Mouse (Mus musculus) liver, embryonic 11.5 days (tissue): ENCODE measurements at regions not wholly inside any gene's neighbourhood (a gene's known extent, or its start where the extent isn't known, plus 50 kb on each side); places are given as distances from the start of the nearest gene placed in this dataset.

Source experiments
- ATAC-seq: fragments of 200-750 bp; cut with Nextera tagmentation; replicated peaks from 2 replicates; pipeline ENCODE4 v1.8.0; 2017; ENCODE audit warnings: moderate number of reproducible peaks, mild to moderate bottlenecking, moderate TSS enrichment, moderate library complexity; ENCODE audit not compliant: low FRiP score
- DNase-seq: peaks from one replicate; pipeline ENCODE4 v3.0.0-alpha.2; 2017; ENCODE audit warnings: low spot score
- H3K27ac ChIP-seq: fragments of 300-500 bp; sonication (generic); 2 replicates; pipeline ENCODE4 v1.5.1; 2014; ENCODE audit warnings: mild to moderate bottlenecking, low read depth, low read length, control low read depth
- H3K27me3 ChIP-seq: fragments of 300-500 bp; sonication (generic); replicated peaks from 2 replicates; pipeline ENCODE4 v1.6.1; 2014; ENCODE audit warnings: low read length, mixed read lengths; ENCODE audit not compliant: control insufficient read depth, insufficient read depth
- H3K36me3 ChIP-seq: fragments of 300-500 bp; sonication (generic); 2 replicates; pipeline ENCODE4 v1.6.1; 2014; ENCODE audit warnings: mild to moderate bottlenecking, low read length, moderate library complexity, mixed read lengths; ENCODE audit not compliant: control insufficient read depth, insufficient read depth
- H3K4me1 ChIP-seq: fragments of 300-500 bp; sonication (generic); replicated peaks from 2 replicates; pipeline ENCODE4 v1.6.1; 2014; ENCODE audit warnings: low read length, mixed read lengths; ENCODE audit not compliant: control insufficient read depth, insufficient read depth
- H3K4me2 ChIP-seq: fragments of 300-500 bp; sonication (generic); 2 replicates; pipeline ENCODE4 v1.6.1; 2014; ENCODE audit warnings: mild to moderate bottlenecking, control low read depth, moderate library complexity
- H3K4me3 ChIP-seq: fragments of 300-500 bp; sonication (generic); 2 replicates; pipeline ENCODE4 v1.5.1; 2014; ENCODE audit warnings: low read depth, low read length, control low read depth
- H3K9ac ChIP-seq: fragments of 300-500 bp; sonication (generic); 2 replicates; pipeline ENCODE4 v1.6.1; 2014; ENCODE audit warnings: low read depth, low read length, control low read depth
- H3K9me3 ChIP-seq: fragments of 300-500 bp; sonication (generic); 2 replicates; pipeline ENCODE4 v1.6.1; 2016; ENCODE audit warnings: low read length, inconsistent platforms, mixed read lengths; ENCODE audit not compliant: control insufficient read depth
- WGBS: fragments of 180-500 bp; shearing (Covaris S2); extraction: QIAGEN DNeasy Blood & Tissue Kit; methylation state at CpG from one replicate; pipeline ENCODE4 v1.1.7; 2014; 5-methylcytosine and 5-hydroxymethylcytosine counted together

DNA sequence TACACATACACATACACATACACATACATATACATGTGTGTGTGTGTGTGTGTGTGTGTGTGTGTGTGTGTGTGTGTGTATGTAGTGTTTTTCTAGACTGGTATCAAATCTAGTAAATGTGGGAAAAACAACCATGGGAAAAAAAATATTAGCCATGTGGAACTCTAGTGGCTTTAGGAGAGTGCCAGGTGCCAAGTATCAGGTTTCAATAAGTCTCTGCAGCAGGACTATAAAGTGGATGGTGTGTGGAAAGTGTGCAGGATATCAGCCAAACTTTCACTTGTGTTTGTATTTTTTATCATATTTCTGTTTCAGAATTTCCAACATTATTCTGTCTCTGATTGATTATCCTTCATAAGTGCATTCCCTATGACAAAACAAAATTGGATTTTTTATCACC, 653.3 kb upstream of the Fam98a start:
- Histone ChIP-seq H3K27me3 (no peaks in the 10 kb centered on the region), H3K27ac (no peak overlapping the region), H3K4me3 (no peak overlapping the region), H3K36me3 (no peaks in the 10 kb centered on the region), H3K4me2 (no peak overlapping the region), H3K9ac (no peak overlapping the region), H3K9me3 (no peaks in the 10 kb centered on the region), H3K4me1 (no peaks in the 10 kb centered on the region)
- ATAC-seq (no peak), DNase-seq (no peak)

DNA sequence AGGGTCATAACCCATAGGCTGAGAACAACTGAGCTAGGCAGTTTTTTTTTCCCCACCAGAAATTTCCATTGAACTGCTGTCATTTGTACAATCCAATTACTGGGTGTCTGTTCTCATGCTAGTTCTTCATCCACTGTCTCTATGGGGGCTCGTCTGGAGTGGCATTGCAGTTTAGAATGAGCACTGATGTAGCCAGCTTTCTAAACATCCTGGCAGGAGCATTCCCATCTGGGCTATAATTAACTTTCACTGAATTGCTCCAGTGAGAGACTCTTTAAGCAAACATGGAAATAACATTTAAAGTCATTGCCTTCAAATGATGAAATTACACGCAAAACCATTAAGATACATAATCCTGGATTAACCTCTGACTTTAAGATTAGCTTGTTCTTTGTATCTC, 633.1 kb upstream of the Fam98a start:
- Histone ChIP-seq H3K4me1 (no peaks in the 10 kb centered on the region), H3K9me3 (no peaks in the 10 kb centered on the region), H3K9ac (no peak overlapping the region), H3K27ac (no peak overlapping the region), H3K4me3 (no peak overlapping the region), H3K27me3 (no peaks in the 10 kb centered on the region), H3K4me2 (no peak overlapping the region), H3K36me3 (no peaks in the 10 kb centered on the region)
- WGBS = 66% methylated on average over 2 of the region's 2 CpGs
- ATAC-seq = no peak
- no peak for DNase-seq

DNA sequence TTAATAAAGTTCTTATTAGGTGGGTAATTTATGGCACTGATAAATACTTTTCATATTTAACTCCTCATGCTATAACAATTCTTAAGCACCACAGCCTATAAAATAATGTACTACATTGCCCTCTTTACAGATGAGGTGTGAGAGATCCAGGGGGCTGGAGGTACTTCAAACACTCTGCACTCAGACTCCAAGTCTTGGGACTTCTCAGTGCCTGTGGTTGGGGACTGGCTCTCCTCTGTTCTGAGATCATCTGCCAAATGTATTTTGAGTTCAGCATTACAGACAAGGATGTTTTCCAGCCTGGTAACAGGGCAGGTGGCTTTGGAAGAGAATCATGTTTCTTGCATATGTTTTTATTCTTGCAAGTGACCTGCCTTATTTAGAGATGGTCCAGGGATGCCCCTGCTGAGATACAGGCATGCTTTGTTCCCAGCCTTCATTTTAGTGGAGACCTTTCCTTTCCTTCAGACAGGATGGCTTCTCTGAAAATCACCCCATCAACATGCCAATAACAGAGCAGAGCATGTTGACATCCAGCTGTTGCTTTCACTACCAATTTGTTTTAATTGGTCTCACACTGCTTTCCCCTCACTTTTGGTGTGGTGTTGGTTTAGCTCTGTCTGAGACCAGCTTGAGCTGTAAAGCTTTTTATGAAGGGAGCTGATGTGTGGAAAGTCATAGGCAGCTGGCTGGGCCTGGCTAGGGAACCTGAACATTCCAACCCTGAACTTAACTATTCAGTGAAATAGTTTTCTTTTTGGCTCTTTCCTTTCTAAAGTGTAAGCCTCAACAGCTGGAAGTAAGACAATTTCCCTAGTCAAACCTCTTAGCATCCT, 585.1 kb upstream of the Fam98a start:
- no peak for DNase-seq
- Histone ChIP-seq H3K27ac (no peak overlapping the region), H3K9me3 (no peaks in the 10 kb centered on the region)

DNA sequence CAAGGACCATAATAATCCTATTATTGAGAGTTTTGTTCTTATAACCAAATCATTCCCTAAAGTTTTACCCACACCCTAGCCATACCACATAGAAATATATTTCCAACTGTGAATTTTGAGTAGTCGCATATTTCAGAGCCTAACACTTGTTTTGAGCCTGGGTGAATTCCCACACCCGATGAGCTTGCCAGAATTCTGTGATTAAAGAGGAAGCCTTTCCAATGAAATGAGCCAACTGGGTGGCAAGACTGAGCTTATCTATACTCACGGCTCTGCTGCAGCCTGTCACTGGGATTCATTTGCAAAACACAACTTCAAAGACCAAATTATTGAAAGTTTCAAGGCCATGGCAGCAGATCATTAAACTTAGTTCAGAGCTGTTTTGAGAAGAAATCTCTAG, 582.3 kb upstream of the Fam98a start:
- Histone ChIP-seq H3K27ac (no peak overlapping the region), H3K27me3 (no peaks in the 10 kb centered on the region), H3K36me3 (no peaks in the 10 kb centered on the region), H3K9ac (no peak overlapping the region), H3K4me2 (no peak overlapping the region), H3K9me3 (no peaks in the 10 kb centered on the region), H3K4me3 (no peak overlapping the region), H3K4me1 (no peaks in the 10 kb centered on the region)
- ATAC-seq (no peak), DNase-seq (no peak)
- WGBS = 63% methylated on average over 3 of the region's 3 CpGs

More for the DNA sequence above, 585.1 kb upstream of the Fam98a start:
- no peaks in the 10 kb centered on the region for H3K27me3 ChIP-seq
- no peak overlapping the region for H3K9ac ChIP-seq
- no peaks in the 10 kb centered on the region for H3K4me1 ChIP-seq
- H3K4me2 ChIP-seq = no peak overlapping the region
- no peaks in the 10 kb centered on the region for H3K36me3 ChIP-seq
- no peak overlapping the region for H3K4me3 ChIP-seq
- no peak for ATAC-seq

DNA sequence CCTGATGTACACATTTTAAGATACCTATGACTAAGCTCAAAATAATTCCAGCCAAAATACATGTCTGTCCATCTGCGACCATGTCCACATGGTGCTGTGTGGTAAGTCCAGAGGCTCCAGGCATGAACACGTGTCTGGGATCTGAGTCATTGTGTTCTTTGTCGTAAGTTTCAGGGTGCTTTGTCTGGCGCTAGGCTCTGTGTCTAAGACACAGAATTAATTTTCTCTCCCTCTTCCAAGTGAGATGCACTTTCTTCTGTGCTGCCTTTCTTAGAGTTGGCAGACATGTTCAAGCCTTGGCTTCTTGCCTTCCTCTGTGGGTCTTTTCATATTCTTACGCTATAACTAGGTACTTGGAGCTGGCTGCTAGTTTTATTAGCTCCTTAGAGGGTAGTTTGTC, 573.5 kb upstream of the Fam98a start:
- no peaks in the 10 kb centered on the region for H3K36me3 ChIP-seq
- H3K27me3 ChIP-seq = no peaks in the 10 kb centered on the region
- H3K4me3 ChIP-seq = no peak overlapping the region
- H3K9me3 ChIP-seq = no peaks in the 10 kb centered on the region
- ATAC-seq (no peak), DNase-seq (no peak)
- no peak overlapping the region for H3K4me2 ChIP-seq
- H3K9ac ChIP-seq = no peak overlapping the region
- WGBS = 87% methylated on average over 5 of the region's 5 CpGs
- no peaks in the 10 kb centered on the region for H3K4me1 ChIP-seq
- H3K27ac ChIP-seq = no peak overlapping the region

DNA sequence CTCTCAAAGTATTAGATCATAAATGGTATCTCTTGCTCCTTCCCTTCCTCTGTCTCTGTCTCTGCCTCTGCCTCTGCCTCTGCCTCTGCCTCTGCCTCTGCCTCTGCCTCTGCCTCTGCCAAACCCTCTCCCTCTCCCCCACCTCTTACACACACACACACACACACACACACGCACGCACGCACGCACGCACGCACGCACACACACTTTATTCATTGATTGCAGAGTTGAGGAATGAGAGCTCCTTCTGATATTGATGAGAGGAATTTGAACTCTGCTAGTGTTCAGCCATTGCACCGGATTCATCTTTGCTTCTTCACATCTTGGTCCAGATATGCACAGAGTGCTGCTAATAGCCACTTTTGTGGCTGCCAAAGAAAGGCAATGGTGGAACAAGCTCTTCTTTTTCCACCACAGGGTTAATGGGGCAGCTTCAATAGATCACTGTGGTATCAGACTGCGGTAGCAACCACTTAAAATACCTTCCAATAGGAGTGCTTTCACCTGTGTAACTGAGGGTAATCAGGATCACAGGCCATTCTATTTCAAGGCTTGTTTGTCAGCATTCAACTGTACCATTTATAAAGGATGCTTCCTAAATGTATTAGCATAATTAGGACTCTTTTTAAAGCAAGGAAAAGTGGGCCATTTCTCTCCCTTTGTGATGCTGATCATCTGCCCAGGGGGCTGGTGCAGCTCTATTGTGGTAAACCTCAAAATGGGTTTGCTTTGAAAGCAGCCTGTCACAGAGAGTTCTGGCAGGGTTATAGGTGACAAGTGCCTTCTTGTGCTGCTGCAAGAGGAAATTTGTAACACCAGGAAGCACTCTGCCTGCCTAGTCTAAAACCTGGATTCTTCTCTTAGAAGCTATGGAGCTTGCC, 559.8 kb upstream of the Fam98a start:
- WGBS = 78% methylated on average over 9 of the region's 9 CpGs
- Histone ChIP-seq H3K9ac (no peak overlapping the region), H3K4me3 (no peak overlapping the region), H3K36me3 (no peaks in the 10 kb centered on the region), H3K4me1 (no peaks in the 10 kb centered on the region), H3K9me3 (no peaks in the 10 kb centered on the region), H3K27ac (no peak overlapping the region), H3K27me3 (no peaks in the 10 kb centered on the region), H3K4me2 (no peak overlapping the region)
- DNase-seq = no peak
- ATAC-seq = no peak

DNA sequence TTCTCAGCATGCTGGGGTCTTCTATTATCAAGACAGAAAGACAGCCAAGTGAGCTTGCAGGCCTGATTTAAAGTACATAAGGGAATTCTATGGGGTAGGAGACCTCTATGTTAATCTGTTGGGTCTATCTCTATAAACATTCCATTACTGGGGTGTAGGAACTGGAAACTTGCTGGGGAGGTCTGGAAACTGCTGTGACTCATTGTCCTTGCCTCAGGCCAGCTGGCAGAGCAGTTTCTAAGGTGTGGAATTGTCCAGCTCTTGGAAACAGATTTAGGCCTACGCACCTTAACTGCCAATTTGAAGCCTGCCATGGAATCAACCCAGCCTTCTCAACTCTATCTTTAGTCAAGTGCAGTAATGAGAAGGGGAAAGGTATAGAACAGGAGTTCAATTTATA, 559.1 kb upstream of the Fam98a start:
- H3K27ac ChIP-seq = no peak overlapping the region
- H3K27me3 ChIP-seq = no peaks in the 10 kb centered on the region
- 85% methylated on average over 1 of the region's 1 CpGs for WGBS
- no peak for ATAC-seq
- H3K4me2 ChIP-seq = no peak overlapping the region
- H3K4me3 ChIP-seq = no peak overlapping the region
- no peaks in the 10 kb centered on the region for H3K9me3 ChIP-seq
- H3K4me1 ChIP-seq = no peaks in the 10 kb centered on the region
- no peak for DNase-seq
- H3K9ac ChIP-seq = no peak overlapping the region
- no peaks in the 10 kb centered on the region for H3K36me3 ChIP-seq

DNA sequence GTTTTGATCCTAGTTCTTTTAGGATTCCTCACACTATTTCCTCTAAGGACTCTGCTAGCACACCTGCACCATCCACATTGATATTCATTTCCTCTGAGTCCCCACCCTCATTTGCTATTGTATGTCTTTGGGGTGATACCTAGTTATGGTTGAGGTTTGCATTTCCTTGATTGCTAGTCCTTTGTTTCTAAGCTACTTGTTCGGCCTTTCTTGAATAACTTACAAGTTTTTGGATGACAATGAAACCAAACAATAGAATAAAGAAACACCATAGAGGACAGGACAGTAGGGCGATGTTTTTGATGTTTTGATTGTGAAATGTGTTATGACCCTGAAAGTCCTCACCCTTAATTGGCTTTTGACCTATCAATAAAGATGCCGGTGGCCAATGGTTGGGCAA, 531.8 kb upstream of the Fam98a start:
- Histone ChIP-seq H3K9ac (no peak overlapping the region), H3K27ac (no peak overlapping the region), H3K9me3 (no peaks in the 10 kb centered on the region), H3K36me3 (no peaks in the 10 kb centered on the region), H3K27me3 (no peaks in the 10 kb centered on the region), H3K4me1 (no peaks in the 10 kb centered on the region), H3K4me2 (no peak overlapping the region), H3K4me3 (no peak overlapping the region)
- DNase-seq = no peak
- WGBS = 81% methylated on average over 3 of the region's 3 CpGs
- no peak for ATAC-seq

DNA sequence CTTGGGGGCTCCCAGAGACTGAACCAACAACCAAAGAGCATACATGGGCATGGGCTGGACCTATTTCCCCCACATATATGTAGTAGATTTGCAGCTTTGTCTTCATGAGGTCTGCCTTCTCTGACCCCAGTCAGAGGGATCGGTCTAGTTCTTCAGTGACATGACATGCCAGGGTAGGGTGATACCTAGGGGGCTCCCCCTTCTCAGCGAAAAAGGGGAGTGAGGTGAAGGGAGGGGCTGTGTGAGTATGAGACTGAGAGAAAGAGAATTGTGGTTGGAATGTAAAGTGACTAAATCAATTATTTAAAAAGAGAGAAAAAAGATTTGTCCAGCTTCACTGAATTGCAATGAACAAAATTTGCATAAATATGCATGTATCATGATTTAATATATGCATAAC, 530.0 kb upstream of the Fam98a start:
- no peak overlapping the region for H3K4me3 ChIP-seq
- ATAC-seq (no peak), DNase-seq (no peak)
- H3K27ac ChIP-seq = no peak overlapping the region
- WGBS = 74% methylated on average over 2 of the region's 2 CpGs
- H3K9ac ChIP-seq = no peak overlapping the region
- no peaks in the 10 kb centered on the region for H3K36me3 ChIP-seq
- no peak overlapping the region for H3K4me2 ChIP-seq
- H3K4me1 ChIP-seq = no peaks in the 10 kb centered on the region
- no peaks in the 10 kb centered on the region for H3K9me3 ChIP-seq
- H3K27me3 ChIP-seq = no peaks in the 10 kb centered on the region
